In the genomic region with DNA sequence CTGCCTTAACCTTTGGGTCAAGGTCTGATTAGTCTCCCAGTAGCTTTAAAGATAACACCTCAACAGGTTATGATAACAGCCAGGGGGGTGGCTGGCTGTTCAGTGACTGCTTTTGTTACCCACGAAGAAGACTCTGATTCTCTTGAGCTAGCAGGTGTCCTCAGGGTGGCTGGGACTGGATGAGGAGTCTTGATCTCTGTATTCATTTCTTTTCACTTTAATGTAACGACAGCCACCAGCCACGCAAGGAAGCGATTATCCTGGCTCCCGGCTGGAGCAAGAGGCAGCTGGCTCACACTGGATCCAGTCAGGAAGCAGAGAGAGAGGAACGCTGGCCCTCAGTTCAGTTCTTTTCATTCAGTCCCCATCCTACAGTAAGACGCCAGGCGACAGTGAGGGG, we compare ENCODE assay signal across 13 mouse cellular contexts. TPM values are rescaled to one million over a fixed set of nuclear protein-coding genes. Genes with fewer than 3 reads are reported as not detected.
DNase-seq lines count a peak whose midpoint lies in the region; ATAC-seq and TF ChIP-seq lines count a peak whose summit lies in the region.
"Had no signal": no experiment of that assay in that cellular context is flagged by ENCODE, and none has a peak within 500 bp of the region (broad histone marks: within the 10 kb centered on the region; RNA-seq: fewer than 3 reads in every experiment).

No protein-coding gene starts in this region.

- no peak overlapping the region for H3K4me3 ChIP-seq in heart, embryonic 10.5 days
- H3K4me3 ChIP-seq in lung, embryonic 14.5 days (ENCODE audit: low read depth, low read length): no peak overlapping the region
- H3K4me3 ChIP-seq in intestine, embryonic 16.5 days (ENCODE audit: low read length): no peak overlapping the region

- WGBS in heart, embryonic 10.5 days: 34% methylated on average over 8 of the region's 8 CpGs
- WGBS in lung, embryonic 14.5 days: 41% methylated on average over 8 of the region's 8 CpGs
- 44% methylated on average over 8 of the region's 8 CpGs for WGBS in intestine, embryonic 16.5 days

- peaks cover 43% of the 10 kb centered on the region for H3K4me1 ChIP-seq in heart, embryonic 10.5 days
- H3K4me1 ChIP-seq in lung, embryonic 14.5 days (ENCODE audit: insufficient read depth): peaks cover 13% of the 10 kb centered on the region
- peaks cover 35% of the 10 kb centered on the region for H3K4me1 ChIP-seq in intestine, embryonic 16.5 days (ENCODE audit: control insufficient read depth, insufficient read depth, low read length)

- H3K27ac ChIP-seq in heart, embryonic 10.5 days: peak overlapping the region; percentile 11; the same call in 1 of the 2 replicates
- no peak overlapping the region; the same call in 1 of the 2 replicates for H3K27ac ChIP-seq in lung, embryonic 14.5 days (ENCODE audit: low read depth)
- H3K27ac ChIP-seq in intestine, embryonic 16.5 days (ENCODE audit: low read length): peak overlapping the region; percentile 90
- H3K27ac ChIP-seq: left cerebral cortex, adult 2 months had no signal

- H3K9me3 ChIP-seq in heart, embryonic 10.5 days: no peaks in the 10 kb centered on the region
- H3K9me3 ChIP-seq in lung, embryonic 14.5 days (ENCODE audit: low read depth, low read length): no peaks in the 10 kb centered on the region
- no peaks in the 10 kb centered on the region for H3K9me3 ChIP-seq in intestine, embryonic 16.5 days (ENCODE audit: control insufficient read depth, low read length)

- no peak overlapping the region for H3K9ac ChIP-seq in lung, embryonic 14.5 days
- H3K9ac ChIP-seq in intestine, embryonic 16.5 days (ENCODE audit: low read depth, low read length): peak overlapping the region; percentile 51

- ATAC-seq in lung, embryonic 14.5 days (ENCODE audit: insufficient read depth): no peak
- no peak for ATAC-seq in intestine, embryonic 16.5 days
- ATAC-seq: activated CD4-positive, CD25-positive, alpha-beta regulatory T cell, adult 4 months; CD4-positive, CD25-positive, alpha-beta regulatory T cell, adult 4 months had no signal

- H3K4me2 ChIP-seq in lung, embryonic 14.5 days: no peak overlapping the region
- H3K4me2 ChIP-seq in intestine, embryonic 16.5 days (ENCODE audit: low read depth, low read length): peak overlapping the region; percentile 90

- H3K36me3 ChIP-seq in heart, embryonic 10.5 days: no peaks in the 10 kb centered on the region
- H3K36me3 ChIP-seq in lung, embryonic 14.5 days (ENCODE audit: insufficient read depth): no peaks in the 10 kb centered on the region
- H3K36me3 ChIP-seq in intestine, embryonic 16.5 days (ENCODE audit: control insufficient read depth, insufficient read depth, low read length): no peaks in the 10 kb centered on the region

- DNase-seq in heart, embryonic 10.5 days (ENCODE audit: low spot score): no peak
- no peak for DNase-seq in heart, adult 8-10 months (ENCODE audit: low spot score)
- peak; percentile 9 for DNase-seq in lung, embryonic 14.5 days
- no peak for DNase-seq in lung, postnatal 25 days (ENCODE audit: low spot score)
- DNase-seq in yolk sac, embryonic 10.5 days (ENCODE audit: low spot score): peak; percentile 65
- DNase-seq in frontal cortex, adult 2 months (ENCODE audit: extremely low spot score in 1 of 2, low spot score in 1 of 2): no peak
- no peak for DNase-seq in ovary, adult 18-20 months (ENCODE audit: low spot score)
- DNase-seq: cerebellum, postnatal 36 days; lung, postnatal 10 days had no signal

- no peaks in the 10 kb centered on the region for H3K27me3 ChIP-seq in heart, embryonic 10.5 days (ENCODE audit: insufficient read depth, poor library complexity, severe bottlenecking)
- no peaks in the 10 kb centered on the region for H3K27me3 ChIP-seq in lung, embryonic 14.5 days (ENCODE audit: insufficient read depth, low read length)
- no peaks in the 10 kb centered on the region for H3K27me3 ChIP-seq in intestine, embryonic 16.5 days (replicated peaks; ENCODE audit: control insufficient read depth, insufficient read depth, low read length)

- TF ChIP-seq CTCF in lung, embryonic 14.5 days (IDR thresholded peaks at IDR 0.05; ENCODE audit: low read depth): no peak

RNA-seq across cellular contexts. Expression of a gene that starts 3.8 kb away (rescaled TPM):
- polyA plus RNA-seq in heart, embryonic 10.5 days (2016; fragmentation: Nextera tagmentation; extraction: Ambion mirVana): 10.6 and 12.0 TPM in 2 replicates
- 1 to 10 TPM; 1.3 to 2.1 (median 2.0) TPM for total RNA-seq in heart, adult 8-10 months (2022)
- 9.7 and 10.2 TPM in 2 replicates for polyA plus RNA-seq in lung, embryonic 14.5 days (2014; fragmentation: Nextera tagmentation; extraction: Ambion mirVana)
- polyA plus RNA-seq in intestine, embryonic 16.5 days (2015; fragmentation: Nextera tagmentation; extraction: Ambion mirVana): 14.7 and 15.7 TPM in 2 replicates
- polyA plus RNA-seq in frontal cortex, adult 2 months (2012; rRNA removed): 32.6 and 34.6 TPM in 2 replicates

RNA-seq across cellular contexts. Expression of a gene that starts 12.7 kb away (rescaled TPM):
- polyA plus RNA-seq in heart, embryonic 10.5 days (2016; fragmentation: Nextera tagmentation; extraction: Ambion mirVana): 36.4 and 42.5 TPM in 2 replicates
- 10 to 100 TPM; 43.7 to 47.3 (median 46.3) TPM for total RNA-seq in heart, adult 8-10 months (2022)
- 68.6 and 78.0 TPM in 2 replicates for polyA plus RNA-seq in lung, embryonic 14.5 days (2014; fragmentation: Nextera tagmentation; extraction: Ambion mirVana)
- polyA plus RNA-seq in intestine, embryonic 16.5 days (2015; fragmentation: Nextera tagmentation; extraction: Ambion mirVana): 29.9 and 31.2 TPM in 2 replicates
- polyA plus RNA-seq in frontal cortex, adult 2 months (2012; rRNA removed): 5.6 and 6.0 TPM in 2 replicates
- polyA plus RNA-seq: activated CD4-positive, CD25-positive, alpha-beta regulatory T cell, adult 4 months; CD4-positive, CD25-positive, alpha-beta regulatory T cell, adult 4 months had no signal

RNA-seq across cellular contexts. Expression of a gene that starts 23.0 kb away (rescaled TPM):
- 55.6 and 62.2 TPM in 2 replicates for polyA plus RNA-seq in heart, embryonic 10.5 days (2016; fragmentation: Nextera tagmentation; extraction: Ambion mirVana)
- total RNA-seq in heart, adult 8-10 months (2022): 10 to 100 TPM; 11.5 to 13.2 (median 12.4) TPM
- polyA plus RNA-seq in lung, embryonic 14.5 days (2014; fragmentation: Nextera tagmentation; extraction: Ambion mirVana): 87.1 and 89.3 TPM in 2 replicates
- polyA plus RNA-seq in intestine, embryonic 16.5 days (2015; fragmentation: Nextera tagmentation; extraction: Ambion mirVana): 61.2 and 68.0 TPM in 2 replicates
- 8.5 and 9.0 TPM in 2 replicates for polyA plus RNA-seq in frontal cortex, adult 2 months (2012; rRNA removed)

RNA-seq across cellular contexts. Expression of a gene that starts 29.7 kb away (rescaled TPM):
- 124 and 147 TPM in 2 replicates for polyA plus RNA-seq in heart, embryonic 10.5 days (2016; fragmentation: Nextera tagmentation; extraction: Ambion mirVana)
- total RNA-seq in heart, adult 8-10 months (2022): 10 to 100 TPM; 54.4 to 62.6 (median 60.3) TPM
- 137 and 141 TPM in 2 replicates for polyA plus RNA-seq in lung, embryonic 14.5 days (2014; fragmentation: Nextera tagmentation; extraction: Ambion mirVana)
- polyA plus RNA-seq in intestine, embryonic 16.5 days (2015; fragmentation: Nextera tagmentation; extraction: Ambion mirVana): 106 and 113 TPM in 2 replicates
- 268 and 278 TPM in 2 replicates for polyA plus RNA-seq in frontal cortex, adult 2 months (2012; rRNA removed)

RNA-seq across cellular contexts. Expression of a gene that starts 42.8 kb away (rescaled TPM):
- 11.1 and 12.3 TPM in 2 replicates for polyA plus RNA-seq in heart, embryonic 10.5 days (2016; fragmentation: Nextera tagmentation; extraction: Ambion mirVana)
- 10 to 100 TPM in 2 of 4 experiments, 1 to 10 TPM in 2; 7.7 to 10.4 (median 9.7) TPM for total RNA-seq in heart, adult 8-10 months (2022)
- 4.4 and 4.6 TPM in 2 replicates for polyA plus RNA-seq in lung, embryonic 14.5 days (2014; fragmentation: Nextera tagmentation; extraction: Ambion mirVana)
- polyA plus RNA-seq in intestine, embryonic 16.5 days (2015; fragmentation: Nextera tagmentation; extraction: Ambion mirVana): 9.5 and 10.7 TPM in 2 replicates
- polyA plus RNA-seq in frontal cortex, adult 2 months (2012; rRNA removed): 12.4 and 13.1 TPM in 2 replicates

Comparison
In these comparisons a context has a peak if more than half of its experiments do, and no peak if none do; other contexts are left out.
1. DNase-seq: peak in lung, embryonic 14.5 days (single experiment) and yolk sac, embryonic 10.5 days (single experiment); none in heart, embryonic 10.5 days (single experiment), heart, adult 8-10 months (single experiment), lung, postnatal 25 days (single experiment), frontal cortex, adult 2 months (0 of 2) and ovary, adult 18-20 months (single experiment).